Mouse (Mus musculus) limb, embryonic 15.5 days (tissue): ENCODE data around the gene Neb. TPM values are rescaled to one million over a fixed set of nuclear protein-coding genes. Genes with fewer than 3 reads are reported as not detected.

Experiments used
- ATAC-seq: fragments of 200-750 bp; cut with Nextera tagmentation; 2 replicates; pipeline ENCODE4 v1.8.0; 2017; ENCODE audit warnings: low read depth, moderate TSS enrichment; ENCODE audit not compliant: insufficient number of reproducible peaks, low FRiP score, low TSS enrichment
- H3K27ac ChIP-seq: fragments of 300-500 bp; sonication (generic); 2 replicates; pipeline ENCODE4 v1.5.1; 2015; ENCODE audit warnings: moderate library complexity, mild to moderate bottlenecking, inconsistent platforms
- H3K27me3 ChIP-seq: fragments of 300-500 bp; sonication (generic); 2 replicates; pipeline ENCODE4 v1.6.1; 2015; ENCODE audit warnings: inconsistent platforms
- H3K36me3 ChIP-seq: fragments of 300-500 bp; sonication (generic); 2 replicates; pipeline ENCODE4 v1.6.1; 2015; ENCODE audit warnings: inconsistent platforms
- H3K4me1 ChIP-seq: fragments of 300-500 bp; sonication (generic); 2 replicates; pipeline ENCODE4 v1.6.1; 2015; ENCODE audit warnings: inconsistent platforms
- H3K4me2 ChIP-seq: fragments of 300-500 bp; sonication (generic); 2 replicates; pipeline ENCODE4 v1.6.1; 2015; ENCODE audit warnings: mild to moderate bottlenecking, inconsistent platforms
- H3K4me3 ChIP-seq: fragments of 300-500 bp; sonication (generic); 2 replicates; pipeline ENCODE4 v1.5.1; 2015; ENCODE audit warnings: mild to moderate bottlenecking, inconsistent platforms
- H3K9ac ChIP-seq: fragments of 300-500 bp; sonication (generic); 2 replicates; pipeline ENCODE4 v1.6.1; 2015; ENCODE audit warnings: inconsistent platforms
- H3K9me3 ChIP-seq: fragments of 300-500 bp; sonication (generic); 2 replicates; pipeline ENCODE4 v1.6.1; 2016; ENCODE audit warnings: inconsistent platforms
- WGBS: fragments of 180-500 bp; shearing (Covaris S2); methylation state at CpG from one replicate; pipeline ENCODE4 v1.1.7; 2015; 5-methylcytosine and 5-hydroxymethylcytosine counted together
- polyA plus RNA-seq: library from polyadenylated mRNA; unstranded; fragments of >200 nt; fragmentation: Nextera tagmentation; extraction: Ambion mirVana; gene quantifications from 2 replicates; pipeline ENCODE4 v1.2.1, GENCODE M21; 2015

Neb gene
- polyA plus RNA-seq, 1 experiment from 2014 or later = 99.9 TPM

DNA sequence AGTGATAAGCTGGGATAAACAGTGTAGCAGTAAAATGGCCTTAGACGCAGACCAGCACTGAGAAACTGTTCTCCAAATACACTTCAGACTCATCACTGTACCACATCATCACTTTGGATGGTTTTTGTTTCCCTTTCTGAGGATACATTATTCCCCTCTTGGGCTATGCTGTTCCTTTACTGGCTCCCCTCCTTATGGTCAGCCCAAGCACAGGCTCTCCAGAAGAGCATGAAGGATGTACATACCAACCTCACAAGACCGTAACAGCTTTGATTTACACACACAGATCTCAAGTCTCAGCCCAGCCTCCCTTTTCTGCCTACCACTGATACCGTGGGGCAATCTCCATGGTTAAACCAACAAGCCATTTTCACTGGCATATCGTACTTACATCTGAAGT lies 6.2 kb downstream of the Neb start:
- Histone ChIP-seq H3K36me3 (no peaks in the 10 kb centered on the region), H3K4me2 (no peak overlapping the region), H3K27ac (no peak overlapping the region), H3K9ac (no peak overlapping the region), H3K4me1 (peaks cover 4% of the 10 kb centered on the region; the same call in 1 of the 2 replicates), H3K27me3 (no peaks in the 10 kb centered on the region), H3K4me3 (no peak overlapping the region), H3K9me3 (no peaks in the 10 kb centered on the region)
- no peak for ATAC-seq
- WGBS = 77% methylated on average over 4 of the region's 4 CpGs

DNA sequence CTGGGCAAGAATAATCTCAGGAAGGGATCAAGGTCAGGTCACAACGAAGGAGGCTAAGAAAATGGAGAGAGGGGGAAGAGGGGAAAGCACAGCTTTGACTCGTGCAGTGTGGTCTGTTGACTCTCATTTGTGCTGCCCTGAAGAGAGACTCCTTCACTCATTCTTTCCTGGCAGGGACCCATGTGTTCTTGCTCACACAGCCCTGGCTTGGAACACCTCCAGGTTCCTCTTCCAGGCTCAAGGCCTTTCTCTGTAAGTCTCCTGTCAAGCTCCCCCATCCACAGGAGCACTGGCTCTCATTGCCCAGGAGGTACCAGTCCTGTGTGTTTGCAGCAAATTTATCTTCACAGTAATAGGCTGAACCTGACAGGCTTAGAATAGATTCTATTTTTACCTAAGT lies 7.2 kb downstream of the Neb start:
- Histone ChIP-seq H3K4me1 (peaks cover 4% of the 10 kb centered on the region; the same call in 1 of the 2 replicates), H3K9me3 (no peaks in the 10 kb centered on the region), H3K4me2 (no peak overlapping the region), H3K27ac (no peak overlapping the region), H3K4me3 (no peak overlapping the region), H3K36me3 (no peaks in the 10 kb centered on the region), H3K27me3 (no peaks in the 10 kb centered on the region), H3K9ac (no peak overlapping the region)
- ATAC-seq = no peak
- WGBS = 39% methylated on average over 2 of the region's 2 CpGs

DNA sequence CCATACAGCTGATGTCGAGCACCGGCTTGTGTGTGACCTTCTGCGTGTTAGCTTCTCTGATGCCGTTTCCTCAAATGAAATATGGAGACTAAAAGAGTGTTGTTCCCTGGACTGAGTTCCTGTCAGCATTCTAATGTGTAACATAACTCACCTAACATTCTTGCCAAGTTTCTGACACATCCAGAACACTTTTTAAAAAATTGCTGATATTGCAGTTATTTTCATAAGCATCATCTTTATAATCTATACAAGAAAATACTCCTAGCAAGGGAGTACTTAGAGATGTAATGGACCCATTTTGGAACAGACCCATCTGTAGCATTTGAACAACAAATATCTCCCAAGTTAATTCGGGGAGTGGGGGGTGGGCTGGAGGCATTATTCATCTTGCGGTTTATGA lies 8.7 kb downstream of the Neb start:
- Histone ChIP-seq H3K9ac (no peak overlapping the region), H3K36me3 (no peaks in the 10 kb centered on the region), H3K4me1 (peaks cover 4% of the 10 kb centered on the region; the same call in 1 of the 2 replicates), H3K4me3 (no peak overlapping the region), H3K27ac (no peak overlapping the region), H3K27me3 (no peaks in the 10 kb centered on the region), H3K9me3 (no peaks in the 10 kb centered on the region), H3K4me2 (no peak overlapping the region)
- 73% methylated on average over 6 of the region's 6 CpGs for WGBS
- ATAC-seq = no peak

DNA sequence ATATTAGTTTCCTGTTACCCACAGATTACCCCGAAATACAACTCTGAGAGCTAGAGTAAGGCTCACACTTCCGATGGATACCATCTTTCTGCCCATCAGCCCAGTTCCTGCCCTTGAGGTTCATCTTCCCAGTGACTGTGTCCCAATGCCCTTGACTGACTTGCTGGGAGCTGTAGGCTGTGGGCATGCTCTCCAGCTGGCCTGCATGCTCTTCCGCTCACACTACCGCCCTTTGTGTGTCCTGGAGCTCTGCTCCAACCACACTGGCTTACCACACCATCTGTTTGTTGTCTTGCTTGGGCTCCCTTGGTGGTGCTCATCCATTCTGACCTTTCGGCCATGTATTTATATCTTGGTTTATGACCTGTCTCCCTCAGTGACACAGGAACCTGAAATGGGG lies 10.6 kb downstream of the Neb start:
- Histone ChIP-seq H3K4me3 (no peak overlapping the region), H3K27ac (no peak overlapping the region), H3K4me2 (no peak overlapping the region), H3K9ac (no peak overlapping the region), H3K36me3 (no peaks in the 10 kb centered on the region), H3K27me3 (no peaks in the 10 kb centered on the region), H3K4me1 (peaks cover 4% of the 10 kb centered on the region; the same call in 1 of the 2 replicates), H3K9me3 (no peaks in the 10 kb centered on the region)
- 89% methylated on average over 5 of the region's 5 CpGs for WGBS
- ATAC-seq = no peak

DNA sequence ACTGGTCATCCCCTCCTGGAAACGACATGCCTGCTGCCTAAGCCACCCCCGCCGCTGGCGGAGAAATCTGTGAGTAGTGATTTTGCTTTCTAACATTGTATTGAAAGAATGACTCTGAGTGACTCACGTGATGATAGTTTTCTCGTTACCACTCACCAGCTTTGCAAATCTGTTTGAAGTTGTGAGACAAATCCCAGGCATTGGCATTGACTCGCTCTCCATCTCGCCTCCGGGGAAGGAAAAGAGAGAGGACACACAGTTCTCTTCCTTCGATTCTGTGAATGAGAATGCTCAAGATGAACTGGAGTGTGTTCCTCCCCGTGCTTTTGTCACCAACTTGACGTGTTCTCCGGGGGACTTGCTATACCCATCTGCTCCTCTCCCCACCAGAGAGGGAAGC lies 11.0 kb downstream of the Neb start:
- 60% methylated on average over 13 of the region's 13 CpGs for WGBS

DNA sequence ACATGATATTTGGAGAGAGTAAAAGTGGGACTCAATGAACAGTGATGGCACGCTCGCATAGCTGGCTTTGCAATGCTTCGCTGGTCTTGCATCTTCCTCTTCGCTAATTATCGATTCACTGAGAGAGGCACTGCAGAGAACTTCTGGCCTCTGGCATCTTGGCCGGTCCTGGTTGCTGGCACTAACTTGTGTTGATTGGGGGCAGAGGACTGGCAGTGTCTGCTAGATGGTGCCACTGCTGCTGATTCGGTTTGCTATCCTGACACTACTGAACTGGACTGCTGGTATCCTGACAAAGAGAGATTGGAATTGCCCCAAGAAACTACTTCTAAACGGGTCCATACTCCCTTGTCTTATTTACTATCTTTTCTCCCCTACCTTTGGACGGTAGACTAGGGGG lies 17.2 kb downstream of the Neb start:
- Histone ChIP-seq H3K9ac (no peak overlapping the region), H3K27me3 (no peaks in the 10 kb centered on the region), H3K4me1 (no peaks in the 10 kb centered on the region), H3K4me2 (no peak overlapping the region), H3K9me3 (no peaks in the 10 kb centered on the region), H3K27ac (no peak overlapping the region), H3K4me3 (no peak overlapping the region), H3K36me3 (no peaks in the 10 kb centered on the region)
- 88% methylated on average over 9 of the region's 9 CpGs for WGBS
- ATAC-seq = no peak

More for the DNA sequence above, 11.0 kb downstream of the Neb start:
- Histone ChIP-seq H3K9me3 (no peaks in the 10 kb centered on the region), H3K27ac (no peak overlapping the region), H3K4me3 (no peak overlapping the region), H3K4me1 (peaks cover 4% of the 10 kb centered on the region; the same call in 1 of the 2 replicates), H3K9ac (no peak overlapping the region), H3K36me3 (no peaks in the 10 kb centered on the region), H3K4me2 (no peak overlapping the region), H3K27me3 (no peaks in the 10 kb centered on the region)
- no peak for ATAC-seq

DNA sequence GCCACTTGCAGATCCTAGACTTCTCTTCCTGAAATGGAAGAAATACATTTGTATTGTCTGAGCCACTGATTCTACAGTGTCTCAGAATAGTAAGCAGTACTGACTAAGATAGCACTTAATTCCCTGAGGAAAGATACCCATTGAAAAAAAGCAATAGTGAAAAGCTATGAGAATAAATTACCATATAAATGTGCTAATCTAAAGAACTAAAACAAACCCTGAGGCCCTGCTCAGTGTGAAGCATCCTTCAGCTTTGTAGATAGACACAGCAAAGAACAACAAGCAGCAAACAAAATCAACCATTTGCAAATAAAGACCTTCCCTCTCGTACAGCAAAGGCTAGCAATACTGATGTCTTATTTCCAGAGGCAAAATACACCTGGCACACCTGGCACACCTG lies 18.6 kb downstream of the Neb start:
- H3K4me3 ChIP-seq = no peak overlapping the region
- no peaks in the 10 kb centered on the region for H3K9me3 ChIP-seq
- H3K27me3 ChIP-seq = no peaks in the 10 kb centered on the region
- no peak overlapping the region for H3K9ac ChIP-seq
- H3K4me1 ChIP-seq = no peaks in the 10 kb centered on the region
- WGBS = 75% methylated on average over 1 of the region's 1 CpGs
- ATAC-seq = no peak
- H3K36me3 ChIP-seq = no peaks in the 10 kb centered on the region
- no peak overlapping the region for H3K4me2 ChIP-seq
- H3K27ac ChIP-seq = no peak overlapping the region

DNA sequence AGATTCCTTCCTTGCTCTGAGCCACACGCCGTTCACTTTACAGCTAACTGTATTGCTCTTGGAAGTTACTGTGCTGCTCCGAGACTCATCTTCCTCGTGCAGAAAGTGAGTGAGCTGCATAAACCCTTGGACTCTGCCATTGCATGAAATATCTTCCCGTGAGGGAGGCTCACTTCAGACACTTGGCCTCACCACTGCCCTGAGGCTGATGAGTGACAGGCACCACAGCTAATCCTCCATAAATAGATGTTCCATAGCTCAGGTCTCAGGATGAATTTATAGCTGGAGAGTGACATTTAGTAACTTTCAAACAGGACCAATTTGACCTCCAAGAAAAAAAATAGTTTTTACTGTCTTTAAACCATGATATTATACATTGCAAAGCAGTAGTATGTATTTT lies 20.1 kb downstream of the Neb start:
- no peak for ATAC-seq
- H3K9ac ChIP-seq = no peak overlapping the region
- no peaks in the 10 kb centered on the region for H3K27me3 ChIP-seq
- no peaks in the 10 kb centered on the region for H3K36me3 ChIP-seq
- 68% methylated on average over 5 of the region's 5 CpGs for WGBS
- H3K4me1 ChIP-seq = no peaks in the 10 kb centered on the region
- H3K4me2 ChIP-seq = no peak overlapping the region
- H3K27ac ChIP-seq = no peak overlapping the region
- H3K9me3 ChIP-seq = no peaks in the 10 kb centered on the region
- no peak overlapping the region for H3K4me3 ChIP-seq

DNA sequence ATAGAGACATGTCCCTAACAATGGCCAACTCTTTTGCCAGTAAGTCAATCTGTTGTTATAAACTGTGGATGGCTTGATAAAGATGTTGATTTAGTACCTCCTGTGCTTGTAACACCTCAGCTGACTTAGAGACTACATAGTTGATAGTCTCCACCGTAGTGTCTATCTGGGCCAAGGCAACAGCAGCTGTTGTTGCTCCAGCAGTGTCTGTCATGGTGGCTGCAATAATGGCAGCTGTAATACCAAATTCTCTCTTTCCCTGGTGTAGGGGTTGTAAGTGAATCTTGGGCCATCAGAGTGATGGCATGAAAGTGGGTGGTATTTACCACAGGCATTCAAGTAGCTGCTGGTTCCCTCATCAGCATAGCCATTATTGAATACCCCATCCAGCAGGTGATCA lies 27.2 kb downstream of the Neb start:
- H3K9ac ChIP-seq = no peak overlapping the region
- no peaks in the 10 kb centered on the region for H3K27me3 ChIP-seq
- H3K27ac ChIP-seq = no peak overlapping the region
- WGBS = 86% methylated on average over 1 of the region's 1 CpGs
- H3K4me2 ChIP-seq = no peak overlapping the region
- no peaks in the 10 kb centered on the region for H3K36me3 ChIP-seq
- H3K4me1 ChIP-seq = no peaks in the 10 kb centered on the region
- no peak for ATAC-seq
- no peaks in the 10 kb centered on the region for H3K9me3 ChIP-seq
- H3K4me3 ChIP-seq = no peak overlapping the region

DNA sequence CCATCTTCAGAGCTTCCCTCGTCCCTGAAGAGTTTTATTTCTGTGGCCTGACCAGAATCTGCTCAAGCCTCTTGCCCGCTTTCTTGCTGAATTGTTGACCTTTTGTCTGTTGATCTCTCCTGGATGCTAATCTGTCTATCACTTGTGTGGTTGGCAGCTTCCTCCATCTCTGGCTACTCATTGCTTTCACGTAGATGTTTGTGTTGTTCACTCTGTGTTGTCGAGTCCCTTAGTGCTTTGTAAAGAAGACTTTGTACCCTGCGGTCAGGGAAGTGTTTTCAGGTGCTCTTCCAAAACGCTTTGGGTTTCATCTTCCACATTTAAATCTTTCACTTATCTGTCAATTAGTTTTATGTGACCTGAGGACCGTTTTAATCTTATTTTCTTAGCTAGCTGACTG lies 37.3 kb downstream of the Neb start:
- no peak for ATAC-seq
- H3K9ac ChIP-seq = no peak overlapping the region
- no peak overlapping the region for H3K27ac ChIP-seq
- no peak overlapping the region for H3K4me2 ChIP-seq
- no peaks in the 10 kb centered on the region for H3K9me3 ChIP-seq
- no peak overlapping the region for H3K4me3 ChIP-seq
- H3K36me3 ChIP-seq = no peaks in the 10 kb centered on the region
- no peaks in the 10 kb centered on the region for H3K27me3 ChIP-seq
- WGBS = 75% methylated on average over 7 of the region's 7 CpGs
- no peaks in the 10 kb centered on the region for H3K4me1 ChIP-seq

DNA sequence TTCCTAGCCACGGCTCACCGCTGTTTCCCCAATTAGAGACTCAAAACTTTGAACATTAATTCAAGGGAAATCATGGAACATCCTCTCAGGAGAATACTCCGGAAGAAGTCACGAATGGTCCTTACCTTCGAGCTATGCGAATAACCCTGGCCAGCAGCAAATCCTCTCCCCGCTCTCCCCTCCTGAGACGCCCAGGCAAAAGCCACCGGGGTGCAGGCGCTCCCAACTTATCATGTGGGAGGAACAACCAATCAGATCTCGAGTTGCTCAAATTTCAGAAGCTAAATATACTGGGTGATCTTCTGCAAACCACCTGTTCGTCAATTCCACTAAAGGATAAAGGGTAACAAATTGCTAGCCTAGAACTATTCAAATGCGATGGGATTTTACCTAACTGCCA lies 42.7 kb downstream of the Neb start:
- no peaks in the 10 kb centered on the region for H3K9me3 ChIP-seq
- no peak; the same call in 1 of the 2 replicates for ATAC-seq
- 76% methylated on average over 13 of the region's 13 CpGs for WGBS
- no peaks in the 10 kb centered on the region for H3K36me3 ChIP-seq
- no peaks in the 10 kb centered on the region for H3K4me1 ChIP-seq
- H3K9ac ChIP-seq = no peak overlapping the region
- no peak overlapping the region for H3K27ac ChIP-seq
- H3K4me3 ChIP-seq = no peak overlapping the region
- no peak overlapping the region for H3K4me2 ChIP-seq
- H3K27me3 ChIP-seq = no peaks in the 10 kb centered on the region

DNA sequence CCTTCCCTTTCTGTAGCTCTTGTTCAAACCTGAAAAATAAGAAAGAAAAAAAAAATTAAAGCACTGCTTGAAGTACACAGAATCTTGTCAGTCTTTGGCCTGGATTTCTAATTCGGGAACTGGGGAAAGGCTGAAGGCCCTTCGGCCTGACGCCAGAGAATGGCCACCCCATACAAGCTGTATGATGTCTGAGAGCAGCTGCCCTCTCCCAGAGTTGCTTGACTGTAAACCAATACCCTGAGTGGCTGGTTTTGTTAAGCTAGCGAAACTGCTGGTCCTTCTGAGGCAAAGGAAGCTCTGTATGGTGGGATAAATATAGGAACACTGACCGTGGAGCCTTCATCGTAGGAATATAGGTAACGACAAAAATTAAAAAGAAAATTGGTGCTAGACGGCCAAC lies 43.2 kb downstream of the Neb start:
- Histone ChIP-seq H3K36me3 (no peaks in the 10 kb centered on the region), H3K4me3 (no peak overlapping the region), H3K27ac (no peak overlapping the region), H3K9me3 (no peaks in the 10 kb centered on the region), H3K27me3 (no peaks in the 10 kb centered on the region), H3K4me2 (no peak overlapping the region), H3K4me1 (no peaks in the 10 kb centered on the region), H3K9ac (no peak overlapping the region)
- 0 out of 2 replicates have a peak, but pooled peaks have one; percentile 58 for ATAC-seq
- 79% methylated on average over 8 of the region's 8 CpGs for WGBS

DNA sequence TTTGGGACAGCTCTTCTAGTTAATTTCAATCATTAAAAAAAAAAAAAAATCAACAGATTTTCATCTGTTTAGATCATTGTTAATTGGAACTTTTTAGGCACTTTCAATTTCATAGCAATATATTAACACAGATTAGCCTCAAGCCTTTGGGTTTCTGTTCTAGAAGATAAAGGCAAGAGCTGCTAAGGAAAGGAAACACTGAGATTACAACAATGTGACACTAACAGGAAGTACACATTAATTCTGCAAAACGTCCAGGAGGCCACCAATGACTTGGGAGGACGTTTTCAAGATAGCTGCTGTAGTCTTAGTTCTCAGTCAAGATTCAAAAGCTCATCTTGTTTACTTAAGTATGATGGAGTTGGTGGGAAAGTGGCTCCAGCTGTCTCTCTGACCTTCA lies 44.7 kb downstream of the Neb start:
- Histone ChIP-seq H3K9me3 (no peaks in the 10 kb centered on the region), H3K27ac (no peak overlapping the region), H3K4me1 (no peaks in the 10 kb centered on the region), H3K27me3 (no peaks in the 10 kb centered on the region), H3K4me2 (no peak overlapping the region), H3K9ac (no peak overlapping the region), H3K4me3 (no peak overlapping the region), H3K36me3 (no peaks in the 10 kb centered on the region)
- WGBS = 38% methylated on average over 2 of the region's 2 CpGs
- ATAC-seq = no peak
